Mouse (Mus musculus) liver, embryonic 14.5 days (tissue): ENCODE results near the gene Gm19402. TPM values are rescaled to one million over a fixed set of nuclear protein-coding genes. Genes with fewer than 3 reads are reported as not detected.
A peak's percentile ranks its signal among the peaks of the same experiment; 100 is the strongest.

Experiments used
- ATAC-seq: fragments of 200-750 bp; cut with Nextera tagmentation; 2 replicates; pipeline ENCODE4 v1.8.0; 2017; ENCODE audit warnings: moderate number of reproducible peaks, mild to moderate bottlenecking, moderate library complexity; ENCODE audit not compliant: insufficient read depth
- DNase-seq, 3 experiments: peaks; one replicate each; pipeline ENCODE4 v3.0.0-alpha.2; 2012 to 2013; ENCODE audit warnings: low read depth in 3 of 3, low spot score in 3 of 3
- H3K27ac ChIP-seq: fragments of 300-500 bp; sonication (generic); 2 replicates; pipeline ENCODE4 v1.5.1; 2014; ENCODE audit warnings: moderate library complexity, mild to moderate bottlenecking, control low read depth, inconsistent platforms
- H3K27me3 ChIP-seq: fragments of 300-500 bp; sonication (generic); 2 replicates; pipeline ENCODE4 v1.6.1; 2014; ENCODE audit warnings: mild to moderate bottlenecking, low read length, moderate library complexity; ENCODE audit not compliant: control insufficient read depth, insufficient read depth
- H3K36me3 ChIP-seq: fragments of 300-500 bp; sonication (generic); replicated peaks from 2 replicates; pipeline ENCODE4 v1.6.1; 2014; ENCODE audit warnings: low read depth; ENCODE audit not compliant: control insufficient read depth, insufficient read depth
- H3K4me1 ChIP-seq, 2 experiments: fragments of 200-500 bp in 1 of 2; fragments of 300-500 bp in 1 of 2; sonication (generic) in 1 of 2; replicated peaks; 2 replicates each; pipeline ENCODE4 v1.6.1; 2012 to 2014; ENCODE audit warnings: antibody characterized with exemption in 1 of 2, inconsistent platforms in 1 of 2, low read length in 1 of 2; ENCODE audit not compliant: control insufficient read depth in 2 of 2, insufficient read depth in 2 of 2
- H3K4me2 ChIP-seq: fragments of 300-500 bp; sonication (generic); 2 replicates; pipeline ENCODE4 v1.6.1; 2014; ENCODE audit warnings: low read depth, mild to moderate bottlenecking, control low read depth, moderate library complexity
- H3K4me3 ChIP-seq, 2 experiments: fragments of 200-500 bp in 1 of 2; fragments of 300-500 bp in 1 of 2; sonication (generic) in 1 of 2; 2 replicates each; pipeline ENCODE4 v1.5.1; 2012 to 2014; ENCODE audit warnings: low read depth in 2 of 2, low read length in 2 of 2, mild to moderate bottlenecking in 2 of 2, control low read depth in 1 of 2, inconsistent platforms in 1 of 2, moderate library complexity in 1 of 2; ENCODE audit not compliant: insufficient read depth in 1 of 2
- H3K9ac ChIP-seq: fragments of 300-500 bp; sonication (generic); replicated peaks from 2 replicates; pipeline ENCODE4 v1.6.1; 2014; ENCODE audit warnings: mild to moderate bottlenecking, control low read depth, moderate library complexity
- H3K9me3 ChIP-seq: fragments of 300-500 bp; sonication (generic); 2 replicates; pipeline ENCODE4 v1.6.1; 2016; ENCODE audit warnings: low read length, mixed read lengths; ENCODE audit not compliant: control insufficient read depth
- CTCF ChIP-seq: IDR thresholded peaks from 2 replicates; pipeline ENCODE4 v1.5.1; 2016; ENCODE audit warnings: antibody characterized with exemption, low read depth, control low read depth
- EP300 ChIP-seq: IDR thresholded peaks from 2 replicates; pipeline ENCODE4 v1.6.1; 2016; ENCODE audit warnings: antibody characterized with exemption, low read depth
- WGBS: fragments of 180-500 bp; shearing (Covaris S2); extraction: QIAGEN DNeasy Blood & Tissue Kit; methylation state at CpG from one replicate; pipeline ENCODE4 v1.1.7; 2014; ENCODE audit not compliant: insufficient replicate concordance; 5-methylcytosine and 5-hydroxymethylcytosine counted together
- microRNA counts: library from miRNA; unstranded; fragments of <30 nt; microRNA quantifications from one replicate; lab custom pipeline; 2016
- microRNA-seq: library from miRNA; unstranded; fragments of <30 nt; microRNA quantifications from one replicate; pipeline ENCODE4, GENCODE M21; 2016
- polyA plus RNA-seq, 2 experiments: library from polyadenylated mRNA; depleted of rRNA in 1 of 2; stranded (reverse) in 1 of 2; unstranded in 1 of 2; fragments of >200 nt; fragmentation: Nextera tagmentation in 1 of 2; extraction: Ambion mirVana in 1 of 2; gene quantifications; 2 replicates each; pipeline versions ENCODE4 v1.2.1 to v1.2.3; 2012 to 2014

Gm19402 gene
- polyA plus RNA-seq, 2 experiments = not detected

DNA sequence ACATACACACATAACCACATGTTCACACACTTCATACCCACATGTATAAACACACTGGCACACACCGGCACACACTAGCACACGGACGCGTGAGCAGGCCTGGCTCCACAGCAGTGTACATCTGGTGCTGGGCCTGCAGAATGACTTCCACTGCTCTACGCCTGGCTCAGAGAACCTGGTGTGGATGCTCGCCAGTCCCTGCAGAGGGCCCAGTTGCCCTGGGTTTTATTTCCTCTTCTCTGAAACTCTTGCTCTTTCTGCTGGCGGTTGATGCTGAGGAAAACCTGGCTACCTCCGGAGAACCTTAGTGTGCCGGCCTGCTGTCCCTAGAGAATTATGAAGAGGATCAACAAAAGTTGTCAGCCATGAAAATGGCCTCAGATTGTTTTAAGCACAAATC is 38.5 kb downstream of the Gm19402 start:
- no peak for TF ChIP-seq EP300
- no peak for TF ChIP-seq CTCF
- no peak overlapping the region for H3K4me2 ChIP-seq
- H3K4me1 ChIP-seq = no peaks in the 10 kb centered on the region
- H3K36me3 ChIP-seq = no peaks in the 10 kb centered on the region
- H3K9ac ChIP-seq = no peak overlapping the region
- no peaks in the 10 kb centered on the region for H3K9me3 ChIP-seq
- 83% methylated on average over 9 of the region's 9 CpGs for WGBS
- DNase-seq (no peak), ATAC-seq (no peak)
- H3K27me3 ChIP-seq = no peaks in the 10 kb centered on the region
- no peak overlapping the region for H3K4me3 ChIP-seq
- no peak overlapping the region for H3K27ac ChIP-seq

DNA sequence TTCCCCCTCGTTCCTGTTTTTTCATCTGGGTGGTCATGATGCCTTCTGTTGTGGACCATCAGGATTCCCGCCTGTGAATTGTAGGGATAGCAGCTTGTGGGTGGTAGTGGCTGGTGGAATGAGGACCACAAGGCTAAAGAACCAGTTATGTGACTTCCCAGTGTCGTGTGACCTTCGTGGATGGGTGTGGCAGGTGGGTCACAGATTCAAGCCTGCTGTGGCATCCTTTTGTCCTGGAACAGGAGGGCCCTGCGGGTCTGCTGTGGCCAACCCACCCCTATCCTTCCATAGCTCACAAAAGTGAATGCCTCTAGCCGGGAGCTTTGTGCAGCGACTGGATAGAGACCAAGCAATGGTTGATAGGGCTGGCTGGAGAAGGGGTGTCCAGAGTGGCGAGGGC is 42.7 kb downstream of the Gm19402 start:
- DNase-seq = no peak
- no peak overlapping the region for H3K4me3 ChIP-seq
- no peak overlapping the region for H3K9ac ChIP-seq
- peaks cover 21% of the 10 kb centered on the region for H3K36me3 ChIP-seq
- TF ChIP-seq EP300 (no peak), CTCF (no peak)
- H3K27me3 ChIP-seq = no peaks in the 10 kb centered on the region
- 63% methylated on average over 8 of the region's 8 CpGs for WGBS
- no peaks in the 10 kb centered on the region for H3K9me3 ChIP-seq
- ATAC-seq = no peak
- no peaks in the 10 kb centered on the region for H3K4me1 ChIP-seq
- H3K27ac ChIP-seq = no peak overlapping the region
- H3K4me2 ChIP-seq = no peak overlapping the region

DNA sequence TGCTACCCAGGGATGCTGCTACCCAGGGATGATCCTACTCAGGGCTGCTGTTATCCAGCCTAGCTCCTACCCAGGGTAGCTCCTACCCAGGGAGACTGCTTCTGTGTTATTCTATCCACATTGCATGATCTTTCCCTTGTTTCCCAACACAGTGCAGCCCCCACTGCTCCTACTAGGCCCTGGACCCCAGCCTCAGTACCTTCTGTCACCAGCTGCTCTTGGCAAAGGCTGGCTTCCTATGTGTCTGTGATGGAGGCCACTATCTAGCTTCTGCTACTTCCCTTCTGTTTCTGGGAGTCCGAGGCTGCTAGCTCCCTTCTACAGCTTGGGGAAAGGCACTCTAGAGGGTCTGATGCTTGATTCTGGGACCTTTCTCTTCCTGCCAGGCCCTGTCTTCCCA is 43.1 kb downstream of the Gm19402 start:
- 35% methylated on average over 1 of the region's 1 CpGs for WGBS
- ATAC-seq (no peak), DNase-seq (no peak)
- Histone ChIP-seq H3K27ac (no peak overlapping the region), H3K4me1 (no peaks in the 10 kb centered on the region), H3K4me2 (no peak overlapping the region), H3K27me3 (no peaks in the 10 kb centered on the region), H3K36me3 (peaks cover 22% of the 10 kb centered on the region), H3K9me3 (no peaks in the 10 kb centered on the region), H3K9ac (no peak overlapping the region), H3K4me3 (no peak overlapping the region)
- TF ChIP-seq CTCF = no peak
- no peak for TF ChIP-seq EP300

DNA sequence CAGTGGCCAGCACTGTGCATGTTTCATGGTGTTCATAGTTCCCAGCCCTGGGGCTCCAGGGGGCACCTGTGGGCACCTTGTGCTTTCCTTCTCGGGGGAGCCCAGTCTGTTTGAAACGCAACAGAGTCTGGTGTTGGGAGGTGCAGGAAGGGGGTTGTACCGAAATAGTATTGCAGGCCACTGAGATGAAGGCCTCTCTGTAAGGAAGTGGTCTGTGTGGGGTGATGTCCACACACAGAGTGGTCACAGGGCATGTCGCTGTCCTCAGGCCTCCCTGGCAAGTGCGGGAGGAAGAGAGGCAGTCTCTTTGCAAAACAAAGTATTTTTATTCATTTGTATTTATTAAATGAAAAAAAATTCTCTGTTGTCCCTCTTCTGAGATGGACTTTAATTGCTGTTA is 45.0 kb downstream of the Gm19402 start:
- 76% methylated on average over 5 of the region's 5 CpGs for WGBS
- H3K27ac ChIP-seq = no peak overlapping the region
- H3K36me3 ChIP-seq = peaks cover 34% of the 10 kb centered on the region
- no peak for ATAC-seq
- no peak overlapping the region for H3K4me2 ChIP-seq
- no peaks in the 10 kb centered on the region for H3K4me1 ChIP-seq
- TF ChIP-seq CTCF = no peak
- TF ChIP-seq EP300 = no peak
- H3K27me3 ChIP-seq = no peaks in the 10 kb centered on the region
- no peak overlapping the region for H3K4me3 ChIP-seq
- DNase-seq = no peak
- H3K9ac ChIP-seq = no peak overlapping the region
- H3K9me3 ChIP-seq = no peaks in the 10 kb centered on the region

DNA sequence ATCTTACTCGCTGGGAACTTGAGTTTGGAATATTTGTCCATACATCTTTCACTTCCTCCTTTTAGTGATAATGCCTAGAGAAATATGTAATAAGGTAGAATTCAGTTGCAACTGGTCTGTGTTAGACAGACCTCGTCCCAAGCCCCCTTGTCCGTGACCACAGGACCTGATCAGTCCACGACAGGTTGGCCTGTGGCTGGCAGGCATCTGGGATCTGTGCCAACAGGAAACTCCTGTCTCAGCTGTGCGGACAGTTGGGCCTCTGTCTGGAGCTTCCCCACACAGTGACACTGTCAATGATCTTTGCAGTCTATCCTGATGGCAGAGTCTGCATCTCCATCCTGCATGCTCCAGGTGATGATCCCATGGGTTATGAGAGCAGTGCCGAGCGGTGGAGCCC is 47.4 kb downstream of the Gm19402 start:
- Histone ChIP-seq H3K36me3 (peaks cover 37% of the 10 kb centered on the region), H3K4me3 (no peak overlapping the region), H3K27me3 (no peaks in the 10 kb centered on the region), H3K9ac (no peak overlapping the region), H3K27ac (no peak overlapping the region), H3K4me2 (no peak overlapping the region), H3K4me1 (no peaks in the 10 kb centered on the region), H3K9me3 (no peaks in the 10 kb centered on the region)
- ATAC-seq (no peak), DNase-seq (no peak)
- no peak for TF ChIP-seq EP300
- TF ChIP-seq CTCF = no peak
- 68% methylated on average over 7 of the region's 7 CpGs for WGBS

MicroRNAs encoded within 50 kb of the gene (microRNA counts, 519-probe panel; counts per million panel counts)
- 69.9 counts per million for microRNA mmu-miR-1930 (lab: Ali Mortazavi, UCI)

Small RNA genes lying within 50 kb of the gene (microRNA-seq; reads per million reads assigned to microRNA genes)
- 13.9 reads per million, percentile 25 among the genes with 10 or more reads in this experiment for gene Mir1930

Other genes with a start within 250 kb of the Gm19402 start
- gene Fam207a, start 175.0 kb downstream of the Gm19402 start, polyA plus RNA-seq (2012; rRNA removed) = 9.6 and 13.9 TPM in 2 replicates
- 16.7 and 19.5 TPM in 2 replicates for gene Fam207a, start 175.0 kb downstream of the Gm19402 start, polyA plus RNA-seq (2014; fragmentation: Nextera tagmentation; extraction: Ambion mirVana)
- gene Itgb2, start 160.5 kb downstream of the Gm19402 start, polyA plus RNA-seq (2012; rRNA removed) = 7.1 and 8.7 TPM in 2 replicates
- 9.2 and 11.1 TPM in 2 replicates for gene Itgb2, start 160.5 kb downstream of the Gm19402 start, polyA plus RNA-seq (2014; fragmentation: Nextera tagmentation; extraction: Ambion mirVana)
- 36.6 and 40.5 TPM in 2 replicates for gene Pttg1ip, start 109.0 kb downstream of the Gm19402 start, polyA plus RNA-seq (2012; rRNA removed)
- gene Pttg1ip, start 109.0 kb downstream of the Gm19402 start, polyA plus RNA-seq (2014; fragmentation: Nextera tagmentation; extraction: Ambion mirVana) = 64.8 and 69.1 TPM in 2 replicates
- gene Sumo3, start 84.7 kb downstream of the Gm19402 start, polyA plus RNA-seq (2012; rRNA removed) = 74.1 and 109 TPM in 2 replicates
- gene Sumo3, start 84.7 kb downstream of the Gm19402 start, polyA plus RNA-seq (2014; fragmentation: Nextera tagmentation; extraction: Ambion mirVana) = 82.5 and 87.7 TPM in 2 replicates
- gene Gm49325, start 84.6 kb downstream of the Gm19402 start, polyA plus RNA-seq (2012; rRNA removed) = 0.09 TPM in 1 of 2 replicates, not detected in the other
- not detected in 2 replicates for gene Gm49325, start 84.6 kb downstream of the Gm19402 start, polyA plus RNA-seq (2014; fragmentation: Nextera tagmentation; extraction: Ambion mirVana)
- 19.3 TPM in 2 replicates for gene Ube2g2, start 68.5 kb downstream of the Gm19402 start, polyA plus RNA-seq (2012; rRNA removed)
- 25.3 and 27.1 TPM in 2 replicates for gene Ube2g2, start 68.5 kb downstream of the Gm19402 start, polyA plus RNA-seq (2014; fragmentation: Nextera tagmentation; extraction: Ambion mirVana)
- 0.03 TPM in 1 of 2 replicates, not detected in the other for gene Tspear, start 4.2 kb downstream of the Gm19402 start, polyA plus RNA-seq (2012; rRNA removed)
- not detected in 2 replicates for gene Tspear, start 4.2 kb downstream of the Gm19402 start, polyA plus RNA-seq (2014; fragmentation: Nextera tagmentation; extraction: Ambion mirVana)
- not detected in 2 replicates for gene Gm9508, start 6.5 kb upstream of the Gm19402 start, polyA plus RNA-seq (2012; rRNA removed)
- gene Gm9508, start 6.5 kb upstream of the Gm19402 start, polyA plus RNA-seq (2014; fragmentation: Nextera tagmentation; extraction: Ambion mirVana) = not detected in 2 replicates
- not detected in 2 replicates for gene Gm10272, start 15.9 kb upstream of the Gm19402 start, polyA plus RNA-seq (2012; rRNA removed)
- gene Gm10272, start 15.9 kb upstream of the Gm19402 start, polyA plus RNA-seq (2014; fragmentation: Nextera tagmentation; extraction: Ambion mirVana) = not detected in 2 replicates
- not detected in 2 replicates for gene Gm10024, start 20.7 kb upstream of the Gm19402 start, polyA plus RNA-seq (2012; rRNA removed)
- not detected in 2 replicates for gene Gm10024, start 20.7 kb upstream of the Gm19402 start, polyA plus RNA-seq (2014; fragmentation: Nextera tagmentation; extraction: Ambion mirVana)
- gene Gm10142, start 25.1 kb upstream of the Gm19402 start, polyA plus RNA-seq (2012; rRNA removed) = not detected in 2 replicates
- gene Gm10142, start 25.1 kb upstream of the Gm19402 start, polyA plus RNA-seq (2014; fragmentation: Nextera tagmentation; extraction: Ambion mirVana) = not detected in 2 replicates
- gene Krtap12-1, start 29.8 kb upstream of the Gm19402 start, polyA plus RNA-seq (2012; rRNA removed) = not detected in 2 replicates
- gene Krtap12-1, start 29.8 kb upstream of the Gm19402 start, polyA plus RNA-seq (2014; fragmentation: Nextera tagmentation; extraction: Ambion mirVana) = not detected in 2 replicates
- not detected in 2 replicates for gene Gm10100, start 35.7 kb upstream of the Gm19402 start, polyA plus RNA-seq (2012; rRNA removed)
- not detected in 2 replicates for gene Gm10100, start 35.7 kb upstream of the Gm19402 start, polyA plus RNA-seq (2014; fragmentation: Nextera tagmentation; extraction: Ambion mirVana)
- gene Gm18596, start 51.9 kb upstream of the Gm19402 start, polyA plus RNA-seq (2012; rRNA removed) = not detected in 2 replicates
- not detected in 2 replicates for gene Gm18596, start 51.9 kb upstream of the Gm19402 start, polyA plus RNA-seq (2014; fragmentation: Nextera tagmentation; extraction: Ambion mirVana)
- not detected in 2 replicates for gene Gm9736, start 60.6 kb upstream of the Gm19402 start, polyA plus RNA-seq (2012; rRNA removed)
- gene Gm9736, start 60.6 kb upstream of the Gm19402 start, polyA plus RNA-seq (2014; fragmentation: Nextera tagmentation; extraction: Ambion mirVana) = not detected in 2 replicates
- not detected in 2 replicates for gene Gm3233, start 68.9 kb upstream of the Gm19402 start, polyA plus RNA-seq (2012; rRNA removed)
- not detected in 2 replicates for gene Gm3233, start 68.9 kb upstream of the Gm19402 start, polyA plus RNA-seq (2014; fragmentation: Nextera tagmentation; extraction: Ambion mirVana)
- not detected in 2 replicates for gene Gm3238, start 80.6 kb upstream of the Gm19402 start, polyA plus RNA-seq (2012; rRNA removed)
- not detected in 2 replicates for gene Gm3238, start 80.6 kb upstream of the Gm19402 start, polyA plus RNA-seq (2014; fragmentation: Nextera tagmentation; extraction: Ambion mirVana)
- gene Gm7138, start 86.2 kb upstream of the Gm19402 start, polyA plus RNA-seq (2012; rRNA removed) = not detected in 2 replicates
- not detected in 2 replicates for gene Gm7138, start 86.2 kb upstream of the Gm19402 start, polyA plus RNA-seq (2014; fragmentation: Nextera tagmentation; extraction: Ambion mirVana)
- not detected in 2 replicates for gene Gm3250, start 91.8 kb upstream of the Gm19402 start, polyA plus RNA-seq (2012; rRNA removed)
- not detected in 2 replicates for gene Gm3250, start 91.8 kb upstream of the Gm19402 start, polyA plus RNA-seq (2014; fragmentation: Nextera tagmentation; extraction: Ambion mirVana)
- gene Gm7137, start 97.4 kb upstream of the Gm19402 start, polyA plus RNA-seq (2012; rRNA removed) = not detected in 2 replicates
- not detected in 2 replicates for gene Gm7137, start 97.4 kb upstream of the Gm19402 start, polyA plus RNA-seq (2014; fragmentation: Nextera tagmentation; extraction: Ambion mirVana)
- gene Gm9639, start 104.3 kb upstream of the Gm19402 start, polyA plus RNA-seq (2012; rRNA removed) = not detected in 2 replicates
- gene Gm9639, start 104.3 kb upstream of the Gm19402 start, polyA plus RNA-seq (2014; fragmentation: Nextera tagmentation; extraction: Ambion mirVana) = not detected in 2 replicates
- not detected in 2 replicates for gene Gm19668, start 108.4 kb upstream of the Gm19402 start, polyA plus RNA-seq (2012; rRNA removed)
- gene Gm19668, start 108.4 kb upstream of the Gm19402 start, polyA plus RNA-seq (2014; fragmentation: Nextera tagmentation; extraction: Ambion mirVana) = not detected in 2 replicates
- gene Gm9507, start 121.1 kb upstream of the Gm19402 start, polyA plus RNA-seq (2012; rRNA removed) = not detected in 2 replicates
- not detected in 2 replicates for gene Gm9507, start 121.1 kb upstream of the Gm19402 start, polyA plus RNA-seq (2014; fragmentation: Nextera tagmentation; extraction: Ambion mirVana)
- not detected in 2 replicates for gene Gm2696, start 123.9 kb upstream of the Gm19402 start, polyA plus RNA-seq (2012; rRNA removed)
- gene Gm2696, start 123.9 kb upstream of the Gm19402 start, polyA plus RNA-seq (2014; fragmentation: Nextera tagmentation; extraction: Ambion mirVana) = not detected in 2 replicates
- not detected in 2 replicates for gene Krtap10-4, start 136.3 kb upstream of the Gm19402 start, polyA plus RNA-seq (2012; rRNA removed)
- not detected in 2 replicates for gene Krtap10-4, start 136.3 kb upstream of the Gm19402 start, polyA plus RNA-seq (2014; fragmentation: Nextera tagmentation; extraction: Ambion mirVana)
- gene Krtap10-10, start 145.2 kb upstream of the Gm19402 start, polyA plus RNA-seq (2012; rRNA removed) = not detected in 2 replicates
- not detected in 2 replicates for gene Krtap10-10, start 145.2 kb upstream of the Gm19402 start, polyA plus RNA-seq (2014; fragmentation: Nextera tagmentation; extraction: Ambion mirVana)
- gene Gm36176, start 156.0 kb upstream of the Gm19402 start, polyA plus RNA-seq (2012; rRNA removed) = not detected in 2 replicates
- not detected in 2 replicates for gene Gm36176, start 156.0 kb upstream of the Gm19402 start, polyA plus RNA-seq (2014; fragmentation: Nextera tagmentation; extraction: Ambion mirVana)
- gene Gm10318, start 162.1 kb upstream of the Gm19402 start, polyA plus RNA-seq (2012; rRNA removed) = not detected in 2 replicates
- not detected in 2 replicates for gene Gm10318, start 162.1 kb upstream of the Gm19402 start, polyA plus RNA-seq (2014; fragmentation: Nextera tagmentation; extraction: Ambion mirVana)
- gene Gm3285, start 171.2 kb upstream of the Gm19402 start, polyA plus RNA-seq (2012; rRNA removed) = not detected in 2 replicates
- gene Gm3285, start 171.2 kb upstream of the Gm19402 start, polyA plus RNA-seq (2014; fragmentation: Nextera tagmentation; extraction: Ambion mirVana) = not detected in 2 replicates
- 6.7 and 8.4 TPM in 2 replicates for gene Lrrc3, start 211.8 kb upstream of the Gm19402 start, polyA plus RNA-seq (2012; rRNA removed)
- gene Lrrc3, start 211.8 kb upstream of the Gm19402 start, polyA plus RNA-seq (2014; fragmentation: Nextera tagmentation; extraction: Ambion mirVana) = 8.0 and 8.9 TPM in 2 replicates